Mouse (Mus musculus): ENCODE results near the gene Appbp2. TPM values are rescaled to one million over a fixed set of nuclear protein-coding genes. Genes with fewer than 3 reads are reported as not detected.

The Appbp2 gene
- 39.3 and 42.8 TPM in 2 replicates for polyA plus RNA-seq (2016; fragmentation: Nextera tagmentation; extraction: Ambion mirVana)

DNA sequence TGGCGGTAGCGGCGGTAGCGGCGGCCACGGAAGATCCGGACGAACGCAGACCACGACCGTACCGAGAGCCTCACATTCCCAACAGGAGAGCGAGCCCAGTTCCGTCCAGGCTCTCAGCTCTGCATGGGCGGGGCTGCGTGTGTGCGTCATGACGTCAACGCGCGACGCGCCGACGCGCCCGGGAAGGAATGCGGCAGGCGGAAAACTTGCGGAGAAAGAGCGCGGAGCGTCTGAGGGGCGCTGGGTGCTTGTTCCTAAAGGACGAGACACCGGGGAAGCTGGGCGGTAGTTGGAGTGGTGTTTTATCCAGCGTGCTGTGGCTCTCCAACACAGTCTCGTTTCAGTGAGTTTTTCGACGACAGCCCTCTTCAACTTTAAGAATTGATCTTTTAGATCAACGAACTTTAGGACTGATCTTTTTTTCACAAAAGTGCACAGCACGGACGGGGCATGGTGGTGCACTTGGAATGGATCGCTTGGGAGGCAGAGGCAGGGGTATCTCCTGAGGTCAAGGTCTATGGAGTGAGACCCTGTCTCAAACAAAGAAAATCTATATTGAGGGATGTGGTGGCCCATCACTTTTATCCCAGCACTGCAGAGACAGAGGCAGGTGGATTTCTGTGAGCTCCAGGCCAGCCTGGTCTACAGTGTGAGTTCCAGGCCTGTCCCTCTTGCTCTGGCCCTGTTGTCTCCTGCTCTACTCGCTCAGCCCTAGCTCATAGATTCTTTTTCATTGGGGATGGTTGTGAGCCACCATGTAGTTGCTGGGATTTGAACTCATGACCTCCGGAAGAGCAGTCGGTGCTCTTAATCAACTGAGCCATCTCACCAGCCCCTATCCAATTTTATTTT, at the start of gene Appbp2:
Gene Appbp2, minus strand, starts transcription at position 141 of the 852 bp plus-strand sequence.
- H3K27ac ChIP-seq = peak within 1 kb of the TSS; percentile 99
- no peaks in the 10 kb centered on the region for H3K9me3 ChIP-seq (replicated peaks)
- peaks cover 11% of the 10 kb centered on the region for H3K4me1 ChIP-seq
- H3K4me3 ChIP-seq = peak within 1 kb of the TSS; percentile 95
- DNase-seq (ENCODE audit: low spot score) = peak; percentile 99
- no peaks in the 10 kb centered on the region for H3K27me3 ChIP-seq (ENCODE audit: low read depth, poor library complexity, severe bottlenecking)
- peaks cover 31% of the 10 kb centered on the region for H3K36me3 ChIP-seq
- 7% methylated on average over 48 of the region's 48 CpGs for WGBS

- DNase-seq (ENCODE audit: low spot score) = no peak
Observed at GRCm38 (mm10) chr11:85281219-85281878, 46.4 kb upstream of the Appbp2 start.

DNA sequence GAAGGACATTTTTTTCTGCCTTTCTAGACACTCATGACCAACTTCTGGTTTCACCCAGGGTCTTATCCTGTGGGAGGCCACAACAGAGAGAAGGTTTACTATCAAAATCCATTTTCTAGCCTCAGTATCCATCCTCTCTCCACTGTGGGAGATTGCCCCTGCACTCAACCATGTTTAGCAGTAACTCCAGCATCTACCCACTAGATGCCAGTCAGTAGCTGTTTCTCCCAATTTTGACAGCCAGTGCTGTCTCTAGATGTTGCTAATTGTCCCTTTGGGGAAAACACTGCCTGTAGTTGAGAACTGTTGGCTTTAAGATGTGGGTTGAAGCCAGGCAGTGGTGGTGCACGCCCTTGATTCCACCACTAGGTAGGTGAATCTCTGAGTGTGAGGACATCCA, 43.2 kb upstream of the Appbp2 start:
- no peak for DNase-seq (ENCODE audit: low spot score)
- WGBS = 92% methylated on average over 1 of the region's 1 CpGs
- no peaks in the 10 kb centered on the region for H3K9me3 ChIP-seq (replicated peaks)
- no peaks in the 10 kb centered on the region for H3K27me3 ChIP-seq (ENCODE audit: low read depth, poor library complexity, severe bottlenecking)
- no peak overlapping the region for H3K27ac ChIP-seq
- peaks cover 11% of the 10 kb centered on the region for H3K4me1 ChIP-seq
- H3K4me3 ChIP-seq = no peak overlapping the region
- no peaks in the 10 kb centered on the region for H3K36me3 ChIP-seq

More at GRCm38 (mm10) chr11:85281219-85281878, 46.4 kb upstream of the Appbp2 start:
- Histone ChIP-seq H3K27ac (no peak overlapping the region), H3K4me3 (no peak overlapping the region), H3K9me3 (replicated peaks) (no peaks in the 10 kb centered on the region), H3K4me1 (peaks cover 11% of the 10 kb centered on the region), H3K36me3 (no peaks in the 10 kb centered on the region), H3K27me3 (ENCODE audit: low read depth, poor library complexity, severe bottlenecking) (no peaks in the 10 kb centered on the region)
- 81% methylated on average over 15 of the region's 15 CpGs for WGBS

DNA sequence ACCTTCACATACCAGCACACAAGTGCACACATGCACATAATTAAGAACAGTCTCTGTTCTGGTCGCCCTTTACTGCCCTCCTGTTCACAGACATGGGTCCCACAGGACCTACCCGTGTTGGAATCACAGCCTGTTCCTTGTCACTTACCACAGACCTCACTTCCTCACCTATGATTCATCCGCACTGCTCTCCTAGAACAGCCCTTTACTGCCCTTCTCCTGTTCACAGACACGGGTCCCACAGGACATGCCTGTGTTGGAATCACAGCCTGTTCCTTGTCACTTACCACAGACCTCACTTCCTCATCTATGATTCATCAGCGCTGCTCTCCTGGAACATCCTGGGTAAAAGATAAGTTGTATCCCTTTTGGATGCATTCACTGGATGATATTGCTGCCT, 42.7 kb upstream of the Appbp2 start:
- WGBS = 70% methylated on average over 5 of the region's 5 CpGs
- no peak for DNase-seq (ENCODE audit: low spot score)
- Histone ChIP-seq H3K27ac (0 out of 2 replicates have a peak overlapping the region, but pooled peaks have one; percentile 14), H3K4me1 (peaks cover 11% of the 10 kb centered on the region), H3K9me3 (replicated peaks) (no peaks in the 10 kb centered on the region), H3K36me3 (no peaks in the 10 kb centered on the region), H3K4me3 (no peak overlapping the region), H3K27me3 (ENCODE audit: low read depth, poor library complexity, severe bottlenecking) (no peaks in the 10 kb centered on the region)

- Histone ChIP-seq H3K4me1 (peaks cover 11% of the 10 kb centered on the region), H3K4me3 (no peak overlapping the region), H3K36me3 (no peaks in the 10 kb centered on the region), H3K27me3 (ENCODE audit: low read depth, poor library complexity, severe bottlenecking) (no peaks in the 10 kb centered on the region), H3K9me3 (replicated peaks) (no peaks in the 10 kb centered on the region), H3K27ac (no peak overlapping the region)
- DNase-seq (ENCODE audit: low spot score) = no peak
- WGBS = 93% methylated on average over 5 of the region's 5 CpGs
Observed at GRCm38 (mm10) chr11:85275151-85275550, 40.2 kb upstream of the Appbp2 start.

DNA sequence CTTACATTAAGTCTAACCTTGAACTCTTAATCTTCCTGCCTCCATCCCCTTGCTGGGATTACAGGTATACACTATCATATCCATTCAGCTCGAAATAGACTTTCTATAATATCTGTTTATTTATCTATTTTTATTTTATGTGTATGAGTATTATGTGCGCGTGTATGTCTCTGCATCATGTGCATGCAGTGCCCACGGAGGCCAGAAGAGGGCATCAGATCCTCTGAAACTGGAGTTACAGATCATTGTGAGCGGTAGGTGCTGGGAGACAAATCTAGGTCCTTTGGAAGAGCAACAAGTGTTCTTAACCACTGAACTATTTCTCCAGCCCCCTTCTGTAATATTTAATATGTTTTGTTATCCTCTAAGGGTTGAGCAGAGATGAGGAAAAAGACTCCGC, 38.4 kb upstream of the Appbp2 start:
- Histone ChIP-seq H3K4me3 (no peak overlapping the region), H3K27ac (no peak overlapping the region), H3K27me3 (ENCODE audit: low read depth, poor library complexity, severe bottlenecking) (no peaks in the 10 kb centered on the region), H3K9me3 (replicated peaks) (no peaks in the 10 kb centered on the region), H3K4me1 (peaks cover 11% of the 10 kb centered on the region), H3K36me3 (no peaks in the 10 kb centered on the region)
- WGBS = 71% methylated on average over 6 of the region's 6 CpGs
- no peak for DNase-seq (ENCODE audit: low spot score)

- Histone ChIP-seq H3K4me3 (no peak overlapping the region), H3K4me1 (no peaks in the 10 kb centered on the region), H3K27me3 (ENCODE audit: low read depth, poor library complexity, severe bottlenecking) (no peaks in the 10 kb centered on the region), H3K9me3 (replicated peaks) (no peaks in the 10 kb centered on the region), H3K36me3 (no peaks in the 10 kb centered on the region), H3K27ac (no peak overlapping the region)
- DNase-seq (ENCODE audit: low spot score) = peak; percentile 55
- WGBS = 62% methylated on average over 3 of the region's 3 CpGs
Observed at GRCm38 (mm10) chr11:85270631-85271030, 35.7 kb upstream of the Appbp2 start.

- H3K36me3 ChIP-seq = no peaks in the 10 kb centered on the region
Observed at GRCm38 (mm10) chr11:85267393-85267792, 32.5 kb upstream of the Appbp2 start.

DNA sequence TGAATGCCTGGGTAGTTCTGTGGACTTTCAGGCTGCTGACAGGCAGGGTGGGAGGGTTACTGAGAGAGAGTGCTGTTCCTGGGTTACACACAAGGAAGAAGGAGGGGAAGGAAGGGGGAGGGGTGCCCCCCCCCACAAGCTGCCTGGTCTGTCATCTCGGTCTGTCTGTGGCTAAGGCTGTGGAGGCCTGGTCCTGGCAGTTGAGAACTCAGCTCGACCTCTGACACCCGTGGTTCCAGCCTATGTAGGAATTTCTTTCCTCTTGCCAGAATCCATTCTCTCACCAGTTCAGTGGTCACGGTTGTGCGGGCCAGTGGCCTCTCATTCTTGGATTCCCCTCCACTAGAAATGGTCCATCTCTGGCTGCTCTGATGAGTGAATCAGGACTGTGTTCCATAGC, 29.7 kb upstream of the Appbp2 start:
- WGBS = 74% methylated on average over 5 of the region's 5 CpGs
- no peak for DNase-seq (ENCODE audit: low spot score)
- no peaks in the 10 kb centered on the region for H3K27me3 ChIP-seq (ENCODE audit: low read depth, poor library complexity, severe bottlenecking)
- H3K27ac ChIP-seq = no peak overlapping the region
- no peaks in the 10 kb centered on the region for H3K4me1 ChIP-seq
- no peaks in the 10 kb centered on the region for H3K36me3 ChIP-seq
- H3K9me3 ChIP-seq (replicated peaks) = no peaks in the 10 kb centered on the region
- H3K4me3 ChIP-seq = no peak overlapping the region

More at GRCm38 (mm10) chr11:85267393-85267792, 32.5 kb upstream of the Appbp2 start:
- no peaks in the 10 kb centered on the region for H3K9me3 ChIP-seq (replicated peaks)
- no peak overlapping the region for H3K4me3 ChIP-seq
- H3K27me3 ChIP-seq (ENCODE audit: low read depth, poor library complexity, severe bottlenecking) = no peaks in the 10 kb centered on the region
- H3K4me1 ChIP-seq = no peaks in the 10 kb centered on the region
- DNase-seq (ENCODE audit: low spot score) = no peak
- no peak overlapping the region for H3K27ac ChIP-seq
- WGBS = 91% methylated on average over 1 of the region's 1 CpGs

DNA sequence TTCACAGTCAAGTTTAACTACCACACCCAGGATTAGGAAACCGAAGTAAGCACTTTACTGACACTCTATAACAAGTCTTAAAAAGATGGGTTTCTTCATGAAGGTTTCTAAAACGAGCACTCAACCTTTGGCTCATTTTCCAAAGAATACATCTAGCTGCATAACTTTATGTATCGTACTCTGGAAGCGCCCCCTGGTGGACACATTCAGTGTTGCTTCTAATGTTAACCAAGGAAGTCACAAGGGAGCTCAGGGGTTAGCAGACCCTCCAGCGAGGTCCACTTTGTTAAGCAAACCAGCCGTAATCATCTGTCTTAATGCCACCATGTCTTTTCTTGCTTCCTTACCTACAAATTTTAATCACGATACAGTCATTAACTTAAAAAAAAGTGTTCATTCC, 26.3 kb upstream of the Appbp2 start:
- 35% methylated on average over 7 of the region's 7 CpGs for WGBS
- peak; percentile 85 for DNase-seq (ENCODE audit: low spot score)

DNA sequence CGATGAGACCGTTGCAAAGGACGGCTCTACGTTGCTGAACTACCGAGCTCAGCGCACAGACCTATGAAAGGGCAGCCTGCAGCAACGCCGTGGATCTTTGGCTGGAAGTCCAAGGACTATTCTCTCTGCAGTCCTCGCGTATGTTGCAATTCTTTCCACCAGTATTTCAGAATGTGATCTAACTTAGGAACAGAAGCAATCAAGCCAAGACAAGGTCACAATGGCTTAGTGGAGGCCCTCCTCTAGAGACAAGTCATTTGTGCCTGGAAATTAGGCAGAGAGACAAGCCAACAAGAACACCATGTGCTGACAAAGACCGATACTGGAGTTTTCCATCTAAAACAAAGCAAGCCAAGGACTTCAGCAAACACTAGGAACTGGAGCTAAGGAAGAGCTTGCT, 24.0 kb upstream of the Appbp2 start:
- DNase-seq (ENCODE audit: low spot score) = no peak
- Histone ChIP-seq H3K4me1 (peaks cover 6% of the 10 kb centered on the region), H3K27me3 (ENCODE audit: low read depth, poor library complexity, severe bottlenecking) (no peaks in the 10 kb centered on the region), H3K9me3 (replicated peaks) (no peaks in the 10 kb centered on the region), H3K36me3 (no peaks in the 10 kb centered on the region), H3K4me3 (no peak overlapping the region), H3K27ac (no peak overlapping the region)
- WGBS = 90% methylated on average over 11 of the region's 11 CpGs

More for the DNA sequence above, 26.3 kb upstream of the Appbp2 start:
- Histone ChIP-seq H3K27ac (no peak overlapping the region), H3K9me3 (replicated peaks) (no peaks in the 10 kb centered on the region), H3K27me3 (ENCODE audit: low read depth, poor library complexity, severe bottlenecking) (no peaks in the 10 kb centered on the region), H3K4me3 (no peak overlapping the region), H3K36me3 (no peaks in the 10 kb centered on the region), H3K4me1 (no peaks in the 10 kb centered on the region)

DNA sequence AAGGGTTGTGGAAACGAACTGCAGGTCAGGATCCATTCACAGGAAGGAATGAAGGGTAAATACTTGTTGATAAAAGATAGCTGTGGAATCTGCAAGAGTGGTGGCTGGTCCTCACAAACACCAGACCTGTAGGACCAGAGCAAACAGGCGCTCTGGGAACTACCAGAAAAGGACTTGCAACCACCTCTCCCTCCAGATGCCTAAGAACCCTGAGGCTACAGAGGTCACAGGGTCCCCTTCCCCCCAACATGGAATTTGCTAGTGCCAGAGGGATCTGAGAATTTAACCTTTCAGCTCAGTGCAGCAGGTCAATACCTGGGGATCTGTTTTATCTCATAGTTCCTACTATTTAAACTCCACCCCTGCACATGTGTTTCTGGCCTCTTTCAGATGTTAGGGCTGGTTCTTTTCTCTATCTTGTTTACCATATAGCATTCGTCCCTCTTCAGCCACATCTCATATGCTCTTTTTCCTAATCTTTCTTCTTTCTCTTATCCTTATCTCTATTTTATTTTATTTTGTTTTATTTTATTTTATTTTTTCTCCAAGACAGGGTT, 20.6 kb upstream of the Appbp2 start:
- Histone ChIP-seq H3K36me3 (no peaks in the 10 kb centered on the region), H3K4me3 (no peak overlapping the region), H3K27ac (no peak overlapping the region), H3K27me3 (ENCODE audit: low read depth, poor library complexity, severe bottlenecking) (no peaks in the 10 kb centered on the region), H3K9me3 (replicated peaks) (no peaks in the 10 kb centered on the region), H3K4me1 (peaks cover 6% of the 10 kb centered on the region)
- DNase-seq (ENCODE audit: low spot score) = no peak
- WGBS = 30% methylated on average over 3 of the region's 3 CpGs

- H3K4me3 ChIP-seq = no peak overlapping the region
- H3K9me3 ChIP-seq (replicated peaks) = no peaks in the 10 kb centered on the region
- no peak for DNase-seq (ENCODE audit: low spot score)
- H3K27me3 ChIP-seq (ENCODE audit: low read depth, poor library complexity, severe bottlenecking) = no peaks in the 10 kb centered on the region
- no peaks in the 10 kb centered on the region for H3K36me3 ChIP-seq
- H3K27ac ChIP-seq = no peak overlapping the region
- WGBS = 89% methylated on average over 7 of the region's 7 CpGs
- H3K4me1 ChIP-seq = peaks cover 6% of the 10 kb centered on the region
Observed at GRCm38 (mm10) chr11:85253641-85254040, 18.7 kb upstream of the Appbp2 start.
